Mouse (Mus musculus) embryonic fibroblast, embryonic 13.5 days (primary cell): ENCODE results near the gene Slc22a20. TPM values are rescaled to one million over a fixed set of nuclear protein-coding genes. Genes with fewer than 3 reads are reported as not detected.

Source experiments
- H3K27ac ChIP-seq: 2 replicates; pipeline ENCODE4 v1.5.1; 2012; ENCODE audit warnings: low read length, control low read depth, inconsistent platforms; ENCODE audit not compliant: insufficient read depth
- H3K4me1 ChIP-seq: 2 replicates; pipeline ENCODE4 v1.6.1; 2011; ENCODE audit warnings: low read length; ENCODE audit not compliant: control insufficient read depth, insufficient read depth
- H3K4me3 ChIP-seq: 2 replicates; pipeline ENCODE4 v1.5.1; 2011; ENCODE audit warnings: mild to moderate bottlenecking, control low read depth, low read length; ENCODE audit not compliant: insufficient read depth
- CTCF ChIP-seq: IDR thresholded peaks from 2 replicates; pipeline ENCODE4 v1.5.1; 2011; ENCODE audit warnings: mild to moderate bottlenecking, control low read depth, low read length, moderate library complexity, borderline replicate concordance; ENCODE audit not compliant: insufficient read depth
- POLR2A ChIP-seq: IDR thresholded peaks from 2 replicates; pipeline ENCODE4 v1.6.1; 2011; ENCODE audit warnings: low read depth, mild to moderate bottlenecking, control low read depth, low read length, moderate library complexity
- polyA plus RNA-seq: library from polyadenylated mRNA; stranded (reverse); fragments of >200 nt; gene quantifications from 2 replicates; pipeline ENCODE4 v1.2.4, GENCODE M21; 2011; ENCODE audit warnings: low read depth; ENCODE audit not compliant: missing spikeins, insufficient read length

Gene Slc22a20
- not detected in 2 replicates for polyA plus RNA-seq

DNA sequence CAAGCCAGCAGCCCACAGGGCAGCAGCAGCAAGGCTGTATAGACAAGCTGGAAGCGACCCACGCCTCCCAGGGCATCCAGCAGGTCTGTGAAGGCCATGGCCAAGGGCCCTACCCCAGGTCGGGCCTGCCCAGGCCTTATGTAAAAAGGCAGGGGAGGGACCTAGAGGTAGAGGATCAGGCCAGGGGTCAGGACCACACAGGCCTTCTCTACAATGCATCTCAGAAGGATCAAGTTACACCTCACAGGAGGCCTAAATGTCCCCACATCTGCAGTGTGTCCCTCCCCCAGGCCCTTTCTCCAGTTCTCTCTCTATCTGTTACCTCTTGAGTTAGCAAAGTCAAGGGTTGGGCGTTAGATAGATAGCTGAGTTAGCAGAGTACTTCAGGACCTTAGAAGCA, at the start of gene Slc22a20:
Gene Slc22a20 (minus strand): TSS at position 101 of the 400 bp plus-strand sequence.
- no peak for TF ChIP-seq CTCF
- no peak for TF ChIP-seq POLR2A
- Histone ChIP-seq H3K4me3 (no peak within 1 kb of the TSS), H3K4me1 (peaks cover 5% of the 10 kb centered on the region; the same call in 1 of the 2 replicates), H3K27ac (no peak within 1 kb of the TSS)

DNA sequence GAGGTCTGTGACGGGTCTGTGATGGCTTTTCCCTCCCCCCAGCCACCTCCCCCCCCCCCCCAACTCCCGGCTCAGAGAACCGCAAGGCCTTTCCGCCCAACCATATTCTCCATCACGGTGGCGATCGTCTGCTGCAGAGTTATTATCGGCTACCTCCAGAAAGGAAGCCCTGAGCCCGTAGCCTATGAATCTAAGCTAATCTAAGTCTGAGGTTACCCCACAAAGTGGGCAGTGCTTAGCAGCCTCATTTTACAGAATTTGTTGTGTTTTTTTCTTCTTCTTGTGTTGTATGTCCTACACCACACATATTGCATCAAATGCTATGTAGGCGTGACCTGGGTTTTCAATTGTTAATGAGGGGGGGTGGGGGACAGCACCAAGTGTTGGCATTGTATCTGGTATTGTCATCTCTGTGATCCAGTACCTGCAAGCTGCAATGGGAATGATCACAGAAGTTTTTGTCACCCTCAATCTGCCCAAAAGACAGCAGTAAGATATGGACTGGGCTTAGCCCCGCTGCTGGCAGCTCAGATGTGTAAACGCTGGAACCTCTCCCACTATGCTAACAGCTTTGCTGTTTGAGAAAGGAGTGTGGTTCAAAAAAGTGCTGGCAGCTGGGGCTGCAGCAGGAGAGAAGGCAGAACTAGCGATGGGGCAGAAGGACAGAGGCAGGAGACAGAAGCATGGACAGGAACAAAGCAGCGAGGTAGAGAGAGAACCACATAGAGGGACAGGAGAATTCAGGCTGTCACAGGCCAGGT, 44.8 kb upstream of the Slc22a20 start:
- no peak overlapping the region for H3K4me3 ChIP-seq
- H3K27ac ChIP-seq = no peak overlapping the region
- no peaks in the 10 kb centered on the region for H3K4me1 ChIP-seq
- TF ChIP-seq CTCF = no peak
- TF ChIP-seq POLR2A = no peak

DNA sequence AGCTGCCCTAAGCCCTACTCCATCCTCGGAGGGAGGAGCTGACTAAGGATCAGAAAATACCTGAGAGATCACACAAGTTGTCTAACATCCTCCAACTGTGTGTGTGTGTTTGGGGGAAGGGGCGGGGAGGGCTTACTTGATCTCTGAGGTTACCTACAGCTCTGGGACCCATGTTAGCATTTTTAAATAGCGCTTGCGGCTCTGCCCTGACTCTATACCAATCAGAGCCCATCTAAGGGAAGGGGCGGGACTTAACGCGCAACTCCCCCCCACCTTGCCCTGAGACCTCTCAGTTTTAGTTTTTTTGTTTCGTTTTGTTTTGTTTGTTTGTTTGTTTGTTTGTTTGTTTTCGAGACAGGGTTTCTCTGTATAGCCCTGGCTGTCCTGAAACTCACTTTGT, 43.5 kb upstream of the Slc22a20 start:
- H3K27ac ChIP-seq = no peak overlapping the region
- no peaks in the 10 kb centered on the region for H3K4me1 ChIP-seq
- no peak overlapping the region for H3K4me3 ChIP-seq
- TF ChIP-seq POLR2A (no peak), CTCF (no peak)

DNA sequence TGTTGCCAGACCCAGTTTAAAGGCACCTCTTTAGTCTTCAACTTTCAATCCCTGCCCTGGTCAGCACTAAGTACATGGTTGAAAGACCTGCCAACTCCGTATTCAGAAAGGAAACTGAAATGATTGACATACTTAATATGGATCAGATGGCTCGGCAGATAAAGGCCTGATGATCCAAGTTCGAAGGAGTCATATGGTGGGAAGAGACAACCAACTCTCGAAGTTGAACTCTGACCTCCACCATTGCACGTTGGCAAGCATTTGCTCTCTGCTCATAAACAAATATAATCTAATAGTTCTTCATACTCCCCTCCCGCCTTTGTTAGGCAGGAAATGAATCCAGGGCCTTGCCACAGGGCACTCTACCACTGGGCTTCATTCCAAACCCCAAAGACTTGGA, 43.0 kb upstream of the Slc22a20 start:
- H3K27ac ChIP-seq = no peak overlapping the region
- TF ChIP-seq POLR2A (no peak), CTCF (no peak)
- no peaks in the 10 kb centered on the region for H3K4me1 ChIP-seq
- H3K4me3 ChIP-seq = no peak overlapping the region

DNA sequence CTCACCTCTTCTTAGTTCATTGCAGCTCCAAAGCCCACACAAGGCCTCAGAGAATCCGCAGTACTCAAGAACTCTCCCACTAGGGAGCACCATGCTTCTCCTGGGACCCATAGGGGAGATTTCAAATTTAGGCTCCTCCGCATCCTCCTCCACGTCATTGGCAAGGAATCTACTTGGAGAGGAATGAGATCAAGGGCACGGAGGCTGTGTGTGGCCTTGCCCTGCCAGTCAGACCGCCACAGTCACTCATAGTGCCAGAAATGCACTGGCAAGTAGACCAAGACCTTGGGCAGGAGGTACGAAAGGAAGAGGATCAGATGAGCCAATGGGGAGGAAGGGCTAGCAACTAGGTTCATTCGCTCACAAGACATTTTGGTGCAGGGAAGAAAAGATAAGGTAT, 38.0 kb upstream of the Slc22a20 start:
- Histone ChIP-seq H3K4me3 (no peak overlapping the region), H3K27ac (no peak overlapping the region), H3K4me1 (no peaks in the 10 kb centered on the region)
- no peak for TF ChIP-seq POLR2A
- no peak for TF ChIP-seq CTCF

DNA sequence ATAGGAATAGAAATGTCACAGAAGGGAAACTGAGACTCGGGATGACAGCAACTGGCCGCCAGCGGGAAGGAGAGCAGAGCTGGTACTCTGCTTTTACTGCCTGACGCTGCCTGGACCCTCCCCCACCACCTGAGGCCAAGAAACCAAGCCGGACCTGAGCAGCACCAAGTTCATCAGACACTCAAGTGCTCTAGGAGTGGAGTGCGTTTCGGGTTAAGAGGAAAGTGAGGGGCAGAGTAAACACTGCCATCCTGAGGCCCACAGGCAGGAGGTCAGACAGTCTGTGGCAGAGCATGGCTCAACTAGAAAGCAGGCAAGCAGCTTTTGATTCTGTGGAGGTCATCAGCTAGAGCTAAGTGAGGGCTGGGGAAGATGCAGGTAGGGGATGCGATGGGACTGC, 37.1 kb upstream of the Slc22a20 start:
- Histone ChIP-seq H3K27ac (no peak overlapping the region), H3K4me1 (no peaks in the 10 kb centered on the region), H3K4me3 (no peak overlapping the region)
- TF ChIP-seq POLR2A = no peak
- no peak for TF ChIP-seq CTCF

DNA sequence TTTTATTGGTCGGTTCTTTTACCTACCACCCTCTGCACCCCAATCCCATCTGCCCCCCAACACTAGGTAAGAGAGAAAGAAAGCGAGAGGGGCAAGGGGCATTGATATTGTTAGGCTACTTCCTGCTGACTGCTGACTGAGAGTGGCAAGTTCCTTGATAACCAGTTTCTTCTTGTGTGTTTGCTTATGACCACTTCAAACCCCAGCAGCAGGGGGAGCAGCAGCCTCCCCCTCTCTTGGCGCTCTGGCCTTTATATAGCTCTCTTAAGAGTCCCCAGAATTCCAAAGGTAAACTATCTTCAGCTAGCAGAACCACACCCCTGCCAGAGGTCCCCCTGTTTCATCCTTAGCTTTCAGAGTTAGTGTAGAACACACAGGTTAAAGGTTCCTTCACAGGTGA, 34.3 kb upstream of the Slc22a20 start:
- H3K27ac ChIP-seq = no peak overlapping the region
- TF ChIP-seq CTCF = no peak
- TF ChIP-seq POLR2A = no peak
- H3K4me1 ChIP-seq = no peaks in the 10 kb centered on the region
- H3K4me3 ChIP-seq = no peak overlapping the region

DNA sequence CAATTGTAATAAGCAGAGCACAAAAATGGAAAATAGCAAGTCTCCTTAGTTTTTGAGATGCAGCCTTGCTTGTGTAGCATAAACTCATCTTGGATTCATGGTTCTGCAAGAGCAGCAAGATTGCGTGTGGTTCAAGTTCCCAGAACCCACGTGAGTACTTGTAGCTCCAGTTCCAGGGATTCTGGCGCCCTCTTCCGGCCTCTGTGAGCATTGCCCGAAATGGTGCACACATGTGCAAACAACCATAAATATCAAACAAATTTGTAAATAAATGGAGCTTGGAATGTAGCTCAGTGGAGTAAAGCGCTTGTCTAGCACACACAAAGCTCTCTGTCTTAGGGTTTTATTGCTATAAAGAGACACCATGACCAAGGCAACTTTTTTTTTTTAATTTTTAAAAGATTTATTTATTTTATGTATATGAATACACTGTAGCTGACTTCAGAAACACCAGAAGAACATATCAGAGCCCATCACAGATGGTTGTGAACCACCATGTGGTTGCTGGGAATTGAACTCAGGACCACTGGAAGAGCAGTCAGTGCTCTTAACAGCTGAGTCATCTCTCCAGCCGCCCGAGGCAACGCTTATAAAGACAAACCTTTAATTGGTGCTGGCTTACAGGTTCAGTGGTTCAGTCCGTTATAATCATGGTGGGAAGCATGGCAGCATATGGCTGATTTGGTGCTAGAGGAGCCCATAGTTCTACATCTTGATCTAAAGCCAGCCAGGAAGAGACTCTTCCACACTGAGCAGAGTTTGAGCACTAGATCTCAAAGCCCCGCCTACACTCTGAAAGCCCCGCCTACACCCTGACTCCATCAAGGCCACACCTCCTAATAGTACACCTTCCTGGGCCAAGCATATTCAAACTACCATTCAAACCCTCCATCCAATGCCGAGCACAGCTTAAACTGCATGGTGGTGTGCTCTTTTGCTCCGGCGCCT, 32.5 kb upstream of the Slc22a20 start:
- TF ChIP-seq CTCF = peak; percentile 78
- no peak for TF ChIP-seq POLR2A
- Histone ChIP-seq H3K27ac (no peak overlapping the region), H3K4me3 (no peak overlapping the region), H3K4me1 (no peaks in the 10 kb centered on the region)

DNA sequence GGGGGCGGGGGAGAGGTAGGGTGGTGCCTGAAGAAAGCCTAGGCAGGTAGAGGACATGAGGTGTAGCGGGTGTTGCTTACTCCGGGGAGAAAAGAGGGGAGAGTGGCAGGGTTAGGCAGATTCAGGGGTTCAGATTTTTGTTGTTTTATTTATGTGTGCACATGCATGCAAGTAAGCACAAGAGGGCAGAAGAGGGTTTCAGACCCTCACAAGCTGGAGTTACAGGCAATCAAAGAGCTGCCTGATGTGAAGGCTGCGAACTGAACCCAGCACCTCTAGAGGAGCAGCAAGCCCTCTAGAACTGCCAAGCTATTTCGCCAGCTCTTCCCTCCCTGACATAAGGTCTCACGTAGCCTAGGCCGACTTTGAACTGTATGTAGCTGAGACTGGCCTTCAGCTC, 30.6 kb upstream of the Slc22a20 start:
- H3K4me3 ChIP-seq = no peak overlapping the region
- H3K4me1 ChIP-seq = no peaks in the 10 kb centered on the region
- TF ChIP-seq POLR2A (no peak), CTCF (no peak)
- H3K27ac ChIP-seq = no peak overlapping the region
